Mouse (Mus musculus): Measurements from ENCODE around the gene Slc28a1.
"Not testable (repeated sequence)": the region's sequence is repeated elsewhere in the genome, so short reads cannot be mapped to it uniquely, and the experiment has no call there.

Gene Slc28a1

GRCm38 (mm10) chr7:81123553-81123952, 9.0 kb downstream of the Slc28a1 start:
- DNase-seq (ENCODE audit: low read depth in 2 of 2, low spot score in 2 of 2): no peak

- DNase-seq (ENCODE audit: low read depth in 2 of 2, low spot score in 2 of 2): no peak
These were observed 10.2 kb downstream of the Slc28a1 start for GRCm38 (mm10) chr7:81124773-81125172.

GRCm38 (mm10) chr7:81125215-81126175, 10.9 kb downstream of the Slc28a1 start:
- no peak for DNase-seq (ENCODE audit: low read depth in 2 of 2, low spot score in 2 of 2)

GRCm38 (mm10) chr7:81131864-81132263, 17.3 kb downstream of the Slc28a1 start:
- no peak for DNase-seq (ENCODE audit: low read depth in 2 of 2, low spot score in 2 of 2)

GRCm38 (mm10) chr7:81132851-81133279, 18.3 kb downstream of the Slc28a1 start:
- DNase-seq (ENCODE audit: low read depth in 2 of 2, low spot score in 2 of 2): no peak

- no peak for DNase-seq (ENCODE audit: low read depth in 2 of 2, low spot score in 2 of 2)
These were observed 18.8 kb downstream of the Slc28a1 start for GRCm38 (mm10) chr7:81133416-81133815.

GRCm38 (mm10) chr7:81133941-81134340, 19.3 kb downstream of the Slc28a1 start:
- DNase-seq (ENCODE audit: low read depth in 2 of 2, low spot score in 2 of 2): no peak

- DNase-seq (ENCODE audit: low read depth in 2 of 2, low spot score in 2 of 2): no peak
These were observed 20.0 kb downstream of the Slc28a1 start for GRCm38 (mm10) chr7:81134614-81135067.

GRCm38 (mm10) chr7:81137292-81137691, 22.7 kb downstream of the Slc28a1 start:
- no peak for DNase-seq (ENCODE audit: low read depth in 2 of 2, low spot score in 2 of 2)

- DNase-seq (ENCODE audit: low read depth in 2 of 2, low spot score in 2 of 2): no peak
These were observed 24.5 kb downstream of the Slc28a1 start for GRCm38 (mm10) chr7:81139100-81139499.

- no peak for DNase-seq (ENCODE audit: low read depth in 2 of 2, low spot score in 2 of 2)
These were observed 25.2 kb downstream of the Slc28a1 start for GRCm38 (mm10) chr7:81139671-81140404.

- no peak for DNase-seq (ENCODE audit: low read depth in 2 of 2, low spot score in 2 of 2)
These were observed 26.9 kb downstream of the Slc28a1 start for GRCm38 (mm10) chr7:81141541-81141940.

GRCm38 (mm10) chr7:81143056-81143455, 28.5 kb downstream of the Slc28a1 start:
- not testable (repeated sequence) for DNase-seq (ENCODE audit: low read depth in 2 of 2, low spot score in 2 of 2)

- no peak for DNase-seq (ENCODE audit: low read depth in 2 of 2, low spot score in 2 of 2)
These were observed 35.2 kb downstream of the Slc28a1 start for GRCm38 (mm10) chr7:81149759-81150158.

- DNase-seq (ENCODE audit: low read depth in 2 of 2, low spot score in 2 of 2): no peak
These were observed 36.6 kb downstream of the Slc28a1 start for GRCm38 (mm10) chr7:81151216-81151615.

- no peak for DNase-seq (ENCODE audit: low read depth in 2 of 2, low spot score in 2 of 2)
These were observed 37.7 kb downstream of the Slc28a1 start for GRCm38 (mm10) chr7:81152306-81152705.

- DNase-seq (ENCODE audit: low read depth in 2 of 2, low spot score in 2 of 2): no peak
These were observed 38.2 kb downstream of the Slc28a1 start for GRCm38 (mm10) chr7:81152826-81153225.

GRCm38 (mm10) chr7:81153327-81153726, 38.7 kb downstream of the Slc28a1 start:
- DNase-seq (ENCODE audit: low read depth in 2 of 2, low spot score in 2 of 2): no peak

- DNase-seq (ENCODE audit: low read depth in 2 of 2, low spot score in 2 of 2): not testable (repeated sequence)
These were observed 39.6 kb downstream of the Slc28a1 start for GRCm38 (mm10) chr7:81154244-81154643.

- DNase-seq (ENCODE audit: low read depth in 2 of 2, low spot score in 2 of 2): peak; percentile 58 to 61
These were observed 40.4 kb downstream of the Slc28a1 start for GRCm38 (mm10) chr7:81154960-81155359.

GRCm38 (mm10) chr7:81158933-81159332, 44.3 kb downstream of the Slc28a1 start:
- no peak for DNase-seq (ENCODE audit: low read depth in 2 of 2, low spot score in 2 of 2)

GRCm38 (mm10) chr7:81161666-81162065, 47.1 kb downstream of the Slc28a1 start:
- peak in 1 of 2 experiments; percentile 16 for DNase-seq (ENCODE audit: low read depth in 2 of 2, low spot score in 2 of 2)

Data from CD8-positive naive resting alpha-beta T cell, adult 2 months (primary cell).